Mouse (Mus musculus): ENCODE measurements around the gene Pif1. TPM values are rescaled to one million over a fixed set of nuclear protein-coding genes. Genes with fewer than 3 reads are reported as not detected.
A peak's percentile ranks its signal among the peaks of the same experiment; 100 is the strongest.

The Pif1 gene
- polyA plus RNA-seq, 1 experiment from 2014 or later: 3.2 TPM

GRCm38 (mm10) chr9:65639065-65639464 lies 52.1 kb downstream of the Pif1 start:
- no peak overlapping the region for H3K27ac ChIP-seq (ENCODE audit: low read depth, low read length)
- no peaks in the 10 kb centered on the region for H3K27me3 ChIP-seq (replicated peaks; ENCODE audit: control insufficient read depth, insufficient read depth, low read length)
- 60% methylated on average over 5 of the region's 5 CpGs for WGBS
- H3K4me1 ChIP-seq (ENCODE audit: control insufficient read depth, insufficient read depth, low read depth, low read length): no peaks in the 10 kb centered on the region
- H3K9me3 ChIP-seq (ENCODE audit: control insufficient read depth, low read length): no peaks in the 10 kb centered on the region
- H3K4me2 ChIP-seq (ENCODE audit: low read length): no peak overlapping the region
- no peaks in the 10 kb centered on the region for H3K36me3 ChIP-seq (ENCODE audit: control insufficient read depth, insufficient read depth, low read length)
- no peak overlapping the region for H3K4me3 ChIP-seq (ENCODE audit: low read length)
- no peak for ATAC-seq
- no peak overlapping the region for H3K9ac ChIP-seq (ENCODE audit: low read depth, low read length)

DNA sequence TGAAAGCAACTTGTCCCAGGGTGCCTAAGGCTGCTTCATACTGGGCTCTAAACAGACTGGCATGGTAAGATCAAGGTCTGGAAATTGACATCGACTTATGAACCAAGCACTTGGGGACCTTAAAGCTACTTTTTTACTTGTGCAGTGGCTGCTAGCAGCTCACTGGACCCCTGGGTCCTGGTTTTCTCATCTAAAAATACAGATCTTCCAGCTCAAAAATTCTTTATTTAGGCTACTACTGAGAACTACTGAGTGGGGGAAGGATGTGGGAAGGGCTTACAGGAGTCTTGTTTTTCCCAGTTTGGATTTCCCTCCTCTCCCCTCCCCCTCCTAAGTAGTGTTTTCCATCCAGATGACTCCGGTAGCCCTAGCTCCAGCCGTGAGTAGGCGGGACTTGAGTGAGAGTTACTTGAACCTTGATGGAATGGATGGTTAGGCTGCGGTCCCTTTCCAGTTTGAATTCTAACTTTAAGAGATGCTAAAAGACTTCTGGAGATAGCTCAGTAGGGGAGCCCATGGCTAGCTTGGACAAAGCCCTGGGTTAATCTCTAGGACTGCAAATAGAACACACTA lies 54.0 kb downstream of the Pif1 start:
- H3K27ac ChIP-seq (ENCODE audit: low read depth, low read length): no peak overlapping the region
- WGBS: 8% methylated on average over 5 of the region's 5 CpGs
- H3K27me3 ChIP-seq (replicated peaks; ENCODE audit: control insufficient read depth, insufficient read depth, low read length): no peaks in the 10 kb centered on the region
- ATAC-seq: no peak
- H3K9me3 ChIP-seq (ENCODE audit: control insufficient read depth, low read length): no peaks in the 10 kb centered on the region
- no peaks in the 10 kb centered on the region for H3K36me3 ChIP-seq (ENCODE audit: control insufficient read depth, insufficient read depth, low read length)
- no peak overlapping the region for H3K4me3 ChIP-seq (ENCODE audit: low read length)
- no peak overlapping the region for H3K9ac ChIP-seq (ENCODE audit: low read depth, low read length)
- no peaks in the 10 kb centered on the region for H3K4me1 ChIP-seq (ENCODE audit: control insufficient read depth, insufficient read depth, low read depth, low read length)
- H3K4me2 ChIP-seq (ENCODE audit: low read length): no peak overlapping the region

- 9% methylated on average over 12 of the region's 12 CpGs for WGBS
- no peaks in the 10 kb centered on the region for H3K9me3 ChIP-seq (ENCODE audit: control insufficient read depth, low read length)
- H3K9ac ChIP-seq (ENCODE audit: low read depth, low read length): no peak overlapping the region
- H3K27me3 ChIP-seq (replicated peaks; ENCODE audit: control insufficient read depth, insufficient read depth, low read length): no peaks in the 10 kb centered on the region
- H3K27ac ChIP-seq (ENCODE audit: low read depth, low read length): no peak overlapping the region
- H3K4me1 ChIP-seq (ENCODE audit: control insufficient read depth, insufficient read depth, low read depth, low read length): no peaks in the 10 kb centered on the region
- peak overlapping the region; percentile 11; the same call in 1 of the 2 replicates for H3K4me2 ChIP-seq (ENCODE audit: low read length)
- H3K36me3 ChIP-seq (ENCODE audit: control insufficient read depth, insufficient read depth, low read length): no peaks in the 10 kb centered on the region
- no peak for ATAC-seq
- H3K4me3 ChIP-seq (ENCODE audit: low read length): no peak overlapping the region
Observed at GRCm38 (mm10) chr9:65641446-65642052, 54.6 kb downstream of the Pif1 start.

- no peak for ATAC-seq
- no peak overlapping the region for H3K9ac ChIP-seq (ENCODE audit: low read depth, low read length)
- H3K27ac ChIP-seq (ENCODE audit: low read depth, low read length): no peak overlapping the region
- no peaks in the 10 kb centered on the region for H3K9me3 ChIP-seq (ENCODE audit: control insufficient read depth, low read length)
- H3K4me2 ChIP-seq (ENCODE audit: low read length): no peak overlapping the region
- H3K27me3 ChIP-seq (replicated peaks; ENCODE audit: control insufficient read depth, insufficient read depth, low read length): no peaks in the 10 kb centered on the region
- H3K36me3 ChIP-seq (ENCODE audit: control insufficient read depth, insufficient read depth, low read length): no peaks in the 10 kb centered on the region
- no peak overlapping the region for H3K4me3 ChIP-seq (ENCODE audit: low read length)
- no peaks in the 10 kb centered on the region for H3K4me1 ChIP-seq (ENCODE audit: control insufficient read depth, insufficient read depth, low read depth, low read length)
Observed at GRCm38 (mm10) chr9:65642546-65642945, 55.6 kb downstream of the Pif1 start.

DNA sequence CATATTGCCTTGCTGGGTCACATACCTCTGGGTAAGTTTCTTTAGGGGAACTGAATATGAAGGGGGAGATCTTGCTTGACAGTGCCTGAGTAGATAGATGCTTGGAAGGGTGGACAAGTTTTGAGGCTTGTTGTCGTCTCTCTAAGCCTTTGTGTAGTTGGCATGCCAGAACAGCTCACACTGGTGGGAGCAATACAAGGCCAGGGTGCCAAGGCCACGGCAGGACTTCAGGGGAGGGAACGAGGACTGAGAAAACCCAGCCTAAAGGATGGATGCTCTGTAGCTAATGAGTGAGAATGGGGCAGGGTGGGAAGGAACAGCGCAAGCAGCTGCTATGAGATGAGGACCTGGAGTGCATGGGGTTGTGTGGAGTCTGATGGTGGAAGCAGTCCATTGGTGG lies 58.0 kb downstream of the Pif1 start:
- H3K4me3 ChIP-seq (ENCODE audit: low read length): no peak overlapping the region
- no peak overlapping the region for H3K4me2 ChIP-seq (ENCODE audit: low read length)
- H3K27ac ChIP-seq (ENCODE audit: low read depth, low read length): no peak overlapping the region
- H3K9me3 ChIP-seq (ENCODE audit: control insufficient read depth, low read length): no peaks in the 10 kb centered on the region
- no peaks in the 10 kb centered on the region for H3K4me1 ChIP-seq (ENCODE audit: control insufficient read depth, insufficient read depth, low read depth, low read length)
- 92% methylated on average over 4 of the region's 4 CpGs for WGBS
- no peak for ATAC-seq
- no peak overlapping the region for H3K9ac ChIP-seq (ENCODE audit: low read depth, low read length)
- H3K36me3 ChIP-seq (ENCODE audit: control insufficient read depth, insufficient read depth, low read length): no peaks in the 10 kb centered on the region
- H3K27me3 ChIP-seq (replicated peaks; ENCODE audit: control insufficient read depth, insufficient read depth, low read length): no peaks in the 10 kb centered on the region

Other genes with a start within 250 kb of the Pif1 start
- 4.0 and 6.7 TPM in 2 replicates for gene Pdcd7, start 241.1 kb upstream of the Pif1 start, polyA plus RNA-seq (2015; fragmentation: Nextera tagmentation; extraction: Ambion mirVana)
- gene Ubap1l, start 226.1 kb upstream of the Pif1 start, polyA plus RNA-seq (2015; fragmentation: Nextera tagmentation; extraction: Ambion mirVana): 2.5 and 3.0 TPM in 2 replicates
- 0.55 and 0.78 TPM in 2 replicates for gene Kbtbd13, start 195.5 kb upstream of the Pif1 start, polyA plus RNA-seq (2015; fragmentation: Nextera tagmentation; extraction: Ambion mirVana)
- 7.7 and 8.1 TPM in 2 replicates for gene Rasl12, start 188.7 kb upstream of the Pif1 start, polyA plus RNA-seq (2015; fragmentation: Nextera tagmentation; extraction: Ambion mirVana)
- not detected in 2 replicates for gene Slc51b, start 164.2 kb upstream of the Pif1 start, polyA plus RNA-seq (2015; fragmentation: Nextera tagmentation; extraction: Ambion mirVana)
- 22.8 and 24.0 TPM in 2 replicates for gene Mtfmt, start 151.4 kb upstream of the Pif1 start, polyA plus RNA-seq (2015; fragmentation: Nextera tagmentation; extraction: Ambion mirVana)
- 107 TPM in 2 replicates for gene Spg21, start 126.2 kb upstream of the Pif1 start, polyA plus RNA-seq (2015; fragmentation: Nextera tagmentation; extraction: Ambion mirVana)
- gene Ankdd1a, start 67.0 kb upstream of the Pif1 start, polyA plus RNA-seq (2015; fragmentation: Nextera tagmentation; extraction: Ambion mirVana): 1.1 and 1.2 TPM in 2 replicates
- gene Plekho2, start 7.1 kb upstream of the Pif1 start, polyA plus RNA-seq (2015; fragmentation: Nextera tagmentation; extraction: Ambion mirVana): 7.1 and 8.0 TPM in 2 replicates
- 4.6 and 4.7 TPM in 2 replicates for gene Rbpms2, start 42.5 kb downstream of the Pif1 start, polyA plus RNA-seq (2015; fragmentation: Nextera tagmentation; extraction: Ambion mirVana)
- 419 and 449 TPM in 2 replicates for gene Oaz2, start 80.8 kb downstream of the Pif1 start, polyA plus RNA-seq (2015; fragmentation: Nextera tagmentation; extraction: Ambion mirVana)
- gene Zfp609, start 240.4 kb downstream of the Pif1 start, polyA plus RNA-seq (2015; fragmentation: Nextera tagmentation; extraction: Ambion mirVana): 5.0 and 5.4 TPM in 2 replicates

All from hindbrain, embryonic 16.5 days (tissue).